Mouse (Mus musculus): ENCODE results near the gene Cd248.

The Cd248 gene

GRCm38 (mm10) chr19:5067867-5068569 is at the start of gene Cd248:
TSS of gene Cd248 (plus strand) at chr19:5068078.
- DNase-seq, result peak; percentile 88

- no peak for DNase-seq
These were observed 49.7 kb upstream of the Cd248 start for GRCm38 (mm10) chr19:5018191-5018590.

DNA sequence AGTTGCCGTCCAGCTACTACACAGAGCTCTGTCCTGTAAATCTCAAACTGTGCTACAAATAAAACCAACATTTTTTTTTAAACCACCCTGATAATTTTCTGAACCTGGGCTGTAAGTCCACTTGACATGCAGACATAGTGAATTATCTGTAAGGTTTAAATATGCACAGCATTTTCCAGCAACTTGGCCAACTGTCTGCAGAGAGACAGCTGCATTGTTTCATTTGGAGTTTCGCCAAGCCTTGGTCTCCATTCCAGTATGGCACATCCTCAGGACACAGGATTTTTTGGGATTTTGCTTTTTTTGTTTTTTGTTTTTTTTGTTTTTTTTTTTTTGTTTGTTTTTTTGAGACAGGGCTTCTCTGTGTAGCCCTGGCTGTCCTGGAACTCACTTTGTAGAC is 46.5 kb upstream of the Cd248 start:
- no peak for DNase-seq

DNA sequence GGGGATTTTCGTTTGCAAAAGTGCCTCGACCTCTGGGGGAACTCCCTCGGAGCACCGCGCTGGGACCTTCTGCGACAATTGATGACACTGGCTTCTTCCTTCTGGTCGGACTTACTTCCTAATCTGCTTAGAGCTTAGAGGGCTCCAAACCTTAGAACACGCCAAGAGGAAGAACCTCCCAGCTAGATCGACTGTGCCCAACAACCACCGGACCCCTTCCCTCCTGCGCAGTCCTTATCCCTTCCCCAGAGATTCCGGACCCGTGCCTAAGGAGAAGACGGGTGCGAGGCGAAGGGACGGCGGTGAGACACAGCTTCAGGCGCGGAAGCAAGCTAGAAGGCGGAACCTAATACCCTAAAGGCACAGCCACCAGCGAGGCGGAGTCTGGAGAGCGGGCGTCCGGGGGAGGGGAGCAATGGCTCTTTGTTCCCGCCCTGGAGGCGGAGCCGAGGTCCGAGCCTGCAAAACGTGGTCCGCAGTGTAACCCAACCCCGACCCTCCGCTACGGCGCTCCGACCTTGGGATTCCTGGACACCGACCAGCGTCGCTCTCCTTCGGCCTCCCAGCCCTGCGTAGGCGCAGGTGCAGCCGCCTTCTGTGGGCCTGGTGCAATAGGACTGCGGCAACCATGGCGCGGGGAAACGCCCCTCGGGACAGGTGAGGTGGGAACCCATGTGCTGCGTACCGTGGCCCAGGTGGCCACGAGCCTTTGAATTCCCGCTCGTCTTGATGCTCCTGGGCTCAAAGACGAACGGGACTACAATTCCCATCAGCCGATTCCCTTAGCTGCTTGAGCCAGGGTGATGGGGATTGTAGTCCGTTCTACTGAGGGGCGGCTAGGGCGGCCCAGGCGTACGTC is 44.0 kb upstream of the Cd248 start, which contains the start of gene Slc29a2:
Gene Slc29a2 (plus strand): TSS at position 240 of the 859 bp plus-strand sequence.
- DNase-seq, result peak; percentile 96

DNA sequence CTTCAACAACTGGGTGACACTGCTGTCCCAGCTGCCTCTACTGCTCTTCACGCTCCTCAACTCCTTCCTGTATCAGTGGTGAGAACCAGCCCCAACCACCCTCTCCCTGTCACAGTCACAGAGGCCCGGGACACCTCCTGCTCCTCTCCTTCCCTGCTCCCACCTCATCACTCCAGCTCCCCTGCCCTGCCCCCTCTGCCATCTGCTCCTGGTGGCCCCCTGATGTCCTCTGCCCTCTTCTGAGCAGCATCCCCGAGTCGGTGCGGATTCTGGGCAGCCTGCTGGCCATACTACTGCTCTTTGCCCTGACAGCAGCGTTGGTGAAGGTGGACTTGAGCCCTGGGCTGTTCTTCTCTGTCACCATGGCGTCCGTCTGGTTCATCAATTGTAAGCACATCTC is 41.8 kb upstream of the Cd248 start:
- DNase-seq, result no peak

DNA sequence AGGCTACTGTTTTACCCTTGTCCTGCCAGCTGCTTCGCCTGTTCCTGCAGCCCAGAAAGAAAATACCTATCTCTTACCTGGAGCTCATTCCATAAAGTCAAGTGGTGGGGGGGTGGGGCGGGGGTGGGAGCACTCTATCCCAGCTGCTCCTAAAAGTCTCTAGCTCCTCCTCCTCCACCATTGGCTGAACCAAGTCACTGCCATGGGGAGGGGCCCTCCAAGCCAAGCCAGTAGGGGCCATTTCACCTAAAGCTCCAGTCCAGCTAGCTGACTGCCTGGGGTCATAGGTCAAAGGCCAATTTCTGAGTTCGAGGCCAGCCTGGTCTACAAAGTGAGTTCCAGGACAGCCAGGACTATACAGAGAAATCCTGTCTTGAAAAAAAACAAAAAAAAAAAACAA is 35.2 kb upstream of the Cd248 start:
- DNase-seq, result no peak

GRCm38 (mm10) chr19:5036577-5036976 is 31.3 kb upstream of the Cd248 start:
- DNase-seq, result no peak

DNA sequence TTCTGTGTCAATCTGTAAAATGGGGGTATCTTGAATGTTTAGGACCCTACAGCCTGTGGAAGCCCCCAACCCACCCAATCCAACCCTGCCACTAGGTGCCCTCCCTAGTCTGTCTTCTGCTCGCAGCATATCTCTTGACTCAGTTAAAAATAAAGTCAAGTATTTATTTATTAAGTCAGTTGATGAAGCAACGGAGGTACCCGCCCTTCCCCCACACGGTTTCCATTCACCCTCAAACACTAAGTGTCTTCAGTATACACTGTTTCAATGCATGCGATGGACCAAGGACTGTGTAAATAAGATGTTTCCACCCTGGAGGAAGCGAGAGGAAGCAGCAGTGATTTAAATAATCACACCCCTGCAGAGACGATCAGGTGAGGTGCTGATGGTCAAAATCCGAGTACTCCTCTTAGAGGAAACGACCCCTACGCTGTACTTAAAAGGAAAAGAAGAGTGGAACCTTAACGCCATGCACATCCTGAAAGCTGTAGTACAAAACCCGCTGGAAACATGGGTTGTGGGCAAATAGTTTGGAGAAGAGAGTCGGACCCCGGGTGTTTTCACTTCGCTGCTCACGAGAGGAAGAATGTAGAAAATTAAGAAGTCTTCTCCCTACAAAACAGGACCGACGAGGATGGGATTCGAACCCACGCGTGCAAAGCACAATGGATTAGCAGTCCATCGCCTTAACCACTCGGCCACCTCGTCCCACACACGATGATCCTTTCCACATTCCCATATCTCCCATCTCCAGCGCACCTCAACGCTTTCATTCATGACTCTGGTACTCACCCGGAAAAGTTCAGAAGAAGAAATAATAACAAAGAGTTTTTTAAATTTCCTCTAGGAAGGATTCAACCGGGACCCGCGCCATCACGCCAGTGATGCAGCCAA is 30.0 kb upstream of the Cd248 start:
- peak; percentile 84 for DNase-seq

DNA sequence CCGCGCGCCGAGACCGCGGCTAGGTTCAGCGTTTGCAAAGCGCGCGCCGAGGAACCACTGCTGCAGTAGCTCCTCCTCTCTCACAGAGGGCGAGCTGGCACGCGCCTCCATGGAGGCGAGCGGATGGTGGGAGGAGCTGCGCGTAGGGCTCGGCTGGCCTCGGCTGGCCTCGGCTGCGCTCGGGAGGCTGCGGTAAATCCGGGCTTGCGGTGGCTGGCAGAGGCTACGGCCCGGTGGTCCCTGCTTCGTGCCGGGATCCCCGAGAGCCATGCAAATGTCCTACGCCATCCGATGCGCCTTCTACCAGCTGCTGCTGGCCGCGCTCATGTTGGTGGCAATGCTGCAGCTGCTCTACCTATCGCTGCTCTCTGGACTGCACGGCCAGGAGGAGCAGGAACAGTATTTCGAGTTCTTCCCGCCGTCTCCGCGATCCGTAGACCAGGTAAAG is 29.1 kb upstream of the Cd248 start, which contains the start of the genes B4gat1 and AC124502.3:
Gene B4gat1 (plus strand): TSS at position 118 of the 448 bp plus-strand sequence.
Gene AC124502.3 (plus strand): TSS at position 183 of the 448 bp plus-strand sequence.
- DNase-seq, result peak; percentile 94

DNA sequence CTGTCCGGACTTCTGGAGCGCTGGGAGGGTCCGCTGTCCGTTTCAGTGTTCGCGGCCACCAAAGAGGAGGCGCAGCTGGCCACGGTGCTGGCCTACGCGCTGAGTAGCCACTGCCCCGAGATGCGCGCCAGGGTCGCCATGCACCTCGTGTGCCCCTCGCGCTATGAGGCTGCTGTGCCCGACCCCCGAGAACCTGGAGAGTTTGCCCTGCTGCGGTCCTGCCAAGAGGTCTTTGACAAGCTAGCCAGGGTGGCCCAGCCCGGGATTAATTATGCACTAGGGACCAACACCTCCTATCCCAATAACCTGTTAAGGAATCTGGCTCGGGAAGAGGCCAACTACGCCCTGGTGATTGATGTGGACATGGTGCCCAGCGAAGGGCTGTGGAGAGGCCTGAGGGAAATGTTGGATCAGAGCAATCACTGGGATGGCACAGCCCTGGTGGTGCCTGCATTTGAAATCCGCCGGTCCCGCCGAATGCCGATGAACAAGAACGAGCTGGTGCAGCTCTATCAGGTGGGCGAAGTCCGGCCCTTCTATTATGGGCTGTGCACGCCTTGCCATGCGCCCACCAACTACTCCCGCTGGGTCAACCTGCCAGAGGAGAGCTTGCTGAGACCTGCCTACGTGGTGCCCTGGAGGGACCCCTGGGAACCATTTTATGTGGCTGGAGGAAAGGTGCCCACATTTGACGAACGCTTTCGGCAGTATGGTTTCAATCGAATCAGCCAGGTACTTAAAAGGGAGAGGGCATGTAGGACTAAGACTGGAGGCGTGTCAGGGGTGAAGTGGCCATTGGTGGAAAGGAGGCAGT is 28.4 kb upstream of the Cd248 start:
- DNase-seq, result no peak

GRCm38 (mm10) chr19:5040862-5041523 is 26.9 kb upstream of the Cd248 start, which contains the start of gene Brms1:
TSS of gene Brms1 (plus strand) at chr19:5041354.
- DNase-seq, result peak; percentile 95

GRCm38 (mm10) chr19:5041588-5041987 is 26.3 kb upstream of the Cd248 start:
- DNase-seq, result no peak

- DNase-seq, result no peak
These were observed 22.3 kb upstream of the Cd248 start for GRCm38 (mm10) chr19:5045531-5045930.

DNA sequence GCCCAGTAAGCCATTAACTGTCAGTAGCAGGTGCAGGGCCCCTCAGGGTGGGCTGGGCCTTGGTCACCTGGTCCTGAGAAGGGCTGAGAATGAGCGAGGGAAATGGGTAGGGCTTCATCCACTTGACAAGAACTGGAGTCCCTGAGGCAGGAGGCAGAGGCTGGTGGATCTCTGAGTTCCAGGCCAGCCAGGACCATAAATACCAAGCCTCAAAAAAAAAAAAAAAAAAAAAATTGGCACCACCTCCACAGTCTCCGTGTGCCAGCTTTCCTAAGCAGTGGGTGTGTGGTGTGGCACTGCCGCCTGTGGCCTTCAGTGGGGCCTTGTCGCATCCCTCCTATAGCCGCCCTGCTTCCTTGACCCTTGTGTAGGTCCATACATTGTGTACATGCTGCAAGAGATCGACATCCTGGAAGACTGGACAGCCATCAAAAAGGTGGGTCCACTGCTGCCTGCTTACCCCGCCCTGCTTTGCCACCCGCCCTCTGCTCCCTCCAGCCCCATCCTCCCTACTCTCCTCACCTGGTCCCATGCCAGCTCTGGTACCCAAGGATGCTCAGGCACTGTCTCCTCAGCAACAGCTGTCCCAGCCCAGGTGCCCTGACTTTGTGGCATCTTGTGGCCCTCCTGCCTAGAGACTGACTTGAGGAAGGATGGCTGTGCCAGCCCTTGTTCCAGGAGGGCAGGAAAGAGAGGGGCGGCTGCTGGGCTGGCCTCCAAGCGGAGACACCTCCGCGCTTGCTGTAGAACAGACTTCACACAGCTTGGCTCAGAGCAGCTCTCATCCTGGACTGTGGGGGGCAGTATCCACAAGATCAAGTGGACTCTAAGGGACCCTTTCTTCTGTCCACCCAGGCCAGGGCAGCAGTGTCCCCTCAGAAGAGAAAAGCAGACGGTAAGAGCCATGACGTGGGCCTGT is 19.5 kb upstream of the Cd248 start:
- no peak for DNase-seq

- no peak for DNase-seq
These were observed 18.6 kb upstream of the Cd248 start for GRCm38 (mm10) chr19:5049325-5049724.

- peak; percentile 70 for DNase-seq
These were observed 17.6 kb upstream of the Cd248 start, which contains the start of gene Rin1 for GRCm38 (mm10) chr19:5050047-5050905. TSS of gene Rin1 (plus strand) at chr19:5050481.

GRCm38 (mm10) chr19:5051031-5051430 is 16.8 kb upstream of the Cd248 start:
- no peak for DNase-seq

- no peak for DNase-seq
These were observed 16.4 kb upstream of the Cd248 start for GRCm38 (mm10) chr19:5051515-5051914.
